Mouse (Mus musculus): ENCODE measurements around the gene Phip.
A peak's percentile ranks its signal among the peaks of the same experiment; 100 is the strongest.

The Phip gene

GRCm38 (mm10) chr9:82975342-82976215 is at the start of gene Phip:
Gene Phip (minus strand): TSS chr9:82975516.
- DNase-seq (ENCODE audit: low spot score in 2 of 2), result peak; percentile 93 to 94

DNA sequence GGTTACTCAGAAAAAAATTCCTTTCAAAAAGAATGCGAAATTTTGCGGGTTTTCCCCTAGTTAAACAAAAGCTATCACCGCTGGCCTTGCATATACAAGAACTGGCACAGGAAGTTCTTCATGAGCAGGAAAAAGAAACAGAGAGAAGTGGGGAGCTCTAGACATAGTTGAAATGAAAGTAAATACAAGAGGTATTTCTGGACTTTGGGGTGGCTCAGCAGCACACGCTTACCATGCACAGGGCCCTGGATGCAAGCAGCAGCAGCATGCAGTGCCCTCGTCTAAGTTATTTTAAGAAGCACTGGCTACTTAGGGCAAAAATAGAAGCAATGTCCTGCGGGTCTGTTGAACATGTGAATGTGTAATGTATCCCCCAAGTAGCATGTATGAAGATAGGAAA is 48.4 kb upstream of the Phip start:
- no peak for DNase-seq (ENCODE audit: low spot score in 2 of 2)

DNA sequence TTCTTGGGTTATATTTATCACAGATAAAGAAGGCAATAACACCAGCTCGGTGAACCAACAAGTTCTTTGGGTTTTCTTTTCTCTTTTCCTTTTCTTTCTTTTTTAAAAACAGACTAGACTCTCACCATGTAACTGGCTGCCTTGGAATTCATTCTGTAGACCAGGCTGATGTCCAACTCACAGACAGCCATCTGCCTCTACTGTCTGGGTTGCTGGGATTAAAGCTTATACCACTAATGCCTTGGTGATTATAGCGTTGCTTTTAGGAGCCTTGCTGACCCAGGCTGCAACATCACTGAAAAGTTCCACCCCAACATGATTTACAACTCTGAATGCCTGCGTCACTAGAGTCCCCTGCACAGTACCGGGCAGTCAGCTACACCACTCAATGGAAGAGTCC is 39.2 kb upstream of the Phip start:
- DNase-seq (ENCODE audit: low spot score in 2 of 2), result no peak

DNA sequence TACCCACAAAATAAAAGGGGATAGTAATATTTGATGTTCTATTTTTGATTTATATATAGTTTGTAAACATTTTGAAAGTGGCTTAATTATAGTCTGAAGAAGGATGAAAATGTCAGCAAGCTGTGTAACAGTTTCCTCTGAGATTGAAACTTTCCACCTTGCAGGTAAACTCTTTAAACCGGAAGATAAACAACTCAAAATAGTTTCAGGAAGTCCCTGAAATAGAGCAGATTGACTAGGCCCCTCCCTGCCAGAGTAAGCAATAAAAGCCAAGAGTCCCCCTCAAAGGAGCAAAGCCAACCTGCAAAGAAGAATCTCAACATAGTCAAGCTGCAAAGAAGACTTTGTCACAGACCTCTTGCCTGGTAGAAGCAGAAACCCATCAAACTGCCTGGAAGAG is 33.0 kb upstream of the Phip start:
- DNase-seq (ENCODE audit: low spot score in 2 of 2), result no peak

DNA sequence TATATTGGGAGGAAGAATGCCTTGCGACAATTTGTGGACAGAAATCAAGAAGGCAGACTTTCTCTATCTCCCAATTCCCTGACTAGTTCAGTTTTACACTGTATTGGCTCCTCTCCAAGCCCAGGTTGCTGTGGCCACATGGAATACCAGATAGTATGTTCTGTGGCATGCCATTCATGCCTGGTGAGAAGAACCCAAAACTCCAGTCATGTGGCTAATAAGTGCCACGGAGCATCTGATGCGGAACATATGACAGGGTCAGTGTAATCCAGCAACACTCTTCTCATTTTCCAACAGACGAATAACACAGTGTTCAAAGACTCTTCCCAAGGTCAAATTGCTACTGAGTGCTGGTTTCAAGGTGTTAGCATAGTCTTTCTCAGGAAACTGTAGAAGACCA is 26.0 kb upstream of the Phip start:
- no peak for DNase-seq (ENCODE audit: low spot score in 2 of 2)

DNA sequence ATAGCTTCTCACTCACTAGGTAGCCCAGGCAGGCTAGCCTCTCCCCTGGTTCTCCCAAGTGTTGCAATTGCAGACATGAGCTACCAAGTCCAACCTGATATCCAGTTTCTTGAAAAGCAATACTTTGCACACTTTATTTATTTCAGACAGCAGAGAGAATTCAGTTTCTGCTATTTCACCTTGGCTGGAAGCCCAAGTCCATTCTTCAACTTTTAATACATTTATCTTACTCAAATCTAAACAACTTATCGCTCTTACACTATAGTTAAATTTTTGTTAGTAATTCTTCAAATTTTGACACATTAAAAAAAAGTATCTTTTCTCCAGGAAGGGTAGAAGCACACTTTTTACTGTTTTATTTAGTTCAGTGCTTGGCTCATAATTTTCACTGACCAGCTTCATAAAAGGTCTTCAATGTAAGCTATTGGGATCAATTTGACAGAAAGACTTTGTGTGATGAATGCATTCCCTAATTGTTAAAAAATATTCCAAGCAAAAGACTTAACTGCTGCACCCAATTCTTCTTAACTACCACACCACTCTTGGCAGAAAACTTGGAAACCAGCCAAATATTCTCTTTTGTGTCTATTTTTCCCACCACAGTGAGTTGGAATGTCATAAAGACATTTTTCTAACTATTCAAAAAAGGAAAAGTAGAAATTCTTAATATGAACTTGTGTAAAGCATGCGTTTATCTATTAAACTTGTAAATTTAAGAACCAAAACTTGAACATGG is 22.6 kb upstream of the Phip start:
- DNase-seq (ENCODE audit: low spot score in 2 of 2), result no peak

GRCm38 (mm10) chr9:82976936-82977335 is 1.6 kb upstream of the Phip start:
- DNase-seq (ENCODE audit: low spot score in 2 of 2), result peak in 1 of 2 experiments; percentile 41

DNA sequence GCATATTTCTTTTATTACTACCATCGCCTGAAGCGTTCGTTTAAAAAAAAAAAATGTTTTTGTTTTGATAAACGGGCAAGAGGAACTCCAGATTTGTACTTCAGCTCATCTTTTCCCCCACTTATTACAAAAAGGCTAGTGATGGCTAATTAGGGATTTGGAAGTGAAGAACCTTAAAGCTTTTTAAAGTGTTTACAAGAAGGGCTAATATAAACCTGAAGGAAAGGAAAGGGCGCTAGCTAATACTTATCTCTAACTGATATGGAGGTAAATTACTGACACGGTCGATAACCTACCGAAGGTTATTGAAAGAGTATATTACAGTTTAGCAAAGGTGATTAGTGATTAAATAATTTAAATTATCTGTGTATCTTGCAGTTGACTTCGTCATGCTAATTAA is 903 bp upstream of the Phip start:
- no peak for DNase-seq (ENCODE audit: low spot score in 2 of 2)

- no peak for DNase-seq (ENCODE audit: low spot score in 2 of 2)
These were observed 364 bp downstream of the Phip start for GRCm38 (mm10) chr9:82974962-82975341.

GRCm38 (mm10) chr9:82974187-82974861 is 992 bp downstream of the Phip start:
- DNase-seq (ENCODE audit: low spot score in 2 of 2), result peak; percentile 81 to 90

DNA sequence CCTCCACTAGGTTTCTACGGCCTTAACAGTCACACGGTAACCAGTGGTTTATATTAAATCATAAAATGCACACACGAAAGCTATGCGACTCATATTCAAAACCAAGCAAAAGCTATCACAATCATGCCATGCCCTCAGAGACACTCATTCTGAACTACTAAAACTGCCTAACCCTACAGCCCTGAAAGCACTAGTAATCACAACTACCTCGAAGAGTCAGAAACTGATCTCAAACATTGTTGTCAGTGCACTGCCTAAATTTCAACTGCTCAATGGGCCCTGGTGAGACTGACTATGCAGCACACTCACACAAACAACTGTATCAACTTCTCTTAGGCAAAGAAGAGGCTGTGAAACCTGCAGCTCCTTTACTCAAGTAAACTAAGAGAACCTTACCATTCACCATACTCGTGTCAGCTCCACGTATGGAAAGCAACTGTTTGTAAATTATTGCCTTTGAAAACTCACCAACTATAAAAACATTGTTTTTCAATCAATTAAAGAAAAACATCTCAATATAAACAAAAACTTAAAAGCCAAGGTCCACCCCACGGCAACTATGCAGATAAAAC is 1.9 kb downstream of the Phip start:
- DNase-seq (ENCODE audit: low spot score in 2 of 2), result no peak

- DNase-seq (ENCODE audit: low spot score in 2 of 2), result no peak
These were observed 3.9 kb downstream of the Phip start for GRCm38 (mm10) chr9:82971433-82971832.

GRCm38 (mm10) chr9:82967076-82967621 is 8.2 kb downstream of the Phip start:
- no peak for DNase-seq (ENCODE audit: low spot score in 2 of 2)

DNA sequence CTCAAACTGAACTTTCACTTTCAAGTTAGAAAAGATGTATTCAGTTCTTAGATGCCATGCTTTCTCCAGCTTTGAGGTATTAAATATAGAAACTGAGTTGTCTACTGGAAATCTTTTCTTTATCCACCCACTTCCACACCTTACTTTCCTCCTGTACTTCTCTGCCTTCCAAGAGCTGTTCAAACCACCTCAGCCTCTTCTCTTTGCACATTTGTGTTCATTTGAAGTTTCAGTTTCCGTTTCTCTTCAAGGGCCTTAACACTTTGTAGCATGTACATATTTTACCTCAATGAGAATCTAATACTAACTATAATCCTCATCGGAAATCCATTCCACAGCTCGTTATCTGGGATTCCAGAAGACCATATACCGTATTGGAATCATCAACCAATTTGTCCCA is 11.3 kb downstream of the Phip start:
- no peak for DNase-seq (ENCODE audit: low spot score in 2 of 2)

- no peak for DNase-seq (ENCODE audit: low spot score in 2 of 2)
These were observed 14.0 kb downstream of the Phip start for GRCm38 (mm10) chr9:82961352-82961751.

DNA sequence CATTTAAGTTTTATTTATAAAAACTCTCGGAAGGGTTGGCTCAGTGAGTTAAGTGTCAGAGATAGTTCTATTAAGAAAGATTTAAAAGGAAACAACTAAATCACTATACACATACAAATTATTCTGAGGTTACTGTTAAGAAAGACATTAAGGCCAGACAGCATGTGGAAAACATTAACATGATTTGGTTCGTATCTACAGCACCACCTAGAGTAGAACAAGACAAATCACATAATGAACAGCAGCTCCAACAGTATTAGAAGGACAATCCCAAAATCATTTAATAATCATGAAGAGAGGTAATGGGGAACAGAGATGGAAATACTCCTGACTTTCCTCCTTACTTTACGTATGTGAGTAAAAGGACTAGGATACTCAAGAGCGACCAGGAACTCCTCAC is 20.0 kb downstream of the Phip start:
- no peak for DNase-seq (ENCODE audit: low spot score in 2 of 2)

GRCm38 (mm10) chr9:82952330-82952729 is 23.0 kb downstream of the Phip start:
- DNase-seq (ENCODE audit: low spot score in 2 of 2), result no peak

DNA sequence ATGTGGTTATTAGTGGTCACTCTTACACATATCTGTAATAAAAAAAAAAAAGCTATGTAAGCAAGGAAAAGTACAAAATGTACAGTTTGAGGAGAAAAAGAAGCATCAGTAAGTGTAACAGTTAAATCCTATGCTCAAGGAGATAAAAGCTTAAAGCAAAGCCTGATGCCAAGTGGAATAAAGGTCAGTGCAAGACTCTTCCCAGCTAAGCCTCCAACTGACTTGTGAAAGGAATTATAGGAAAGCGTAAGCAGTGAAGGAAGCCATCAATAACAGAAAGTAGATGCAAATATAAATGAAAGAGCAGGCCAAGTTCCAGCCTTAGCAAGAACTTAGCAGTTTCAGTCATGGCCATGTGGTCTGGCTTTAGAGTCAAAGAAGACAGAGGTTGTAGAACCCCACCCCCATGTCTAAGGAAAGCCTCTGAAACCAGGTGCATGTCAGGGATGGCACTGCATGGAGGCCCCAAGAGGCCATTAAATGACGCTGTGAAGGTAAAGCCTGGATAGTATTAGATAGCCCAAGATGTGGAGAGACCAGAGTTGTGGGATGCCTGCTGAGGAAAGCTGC is 23.8 kb downstream of the Phip start:
- no peak for DNase-seq (ENCODE audit: low spot score in 2 of 2)

DNA sequence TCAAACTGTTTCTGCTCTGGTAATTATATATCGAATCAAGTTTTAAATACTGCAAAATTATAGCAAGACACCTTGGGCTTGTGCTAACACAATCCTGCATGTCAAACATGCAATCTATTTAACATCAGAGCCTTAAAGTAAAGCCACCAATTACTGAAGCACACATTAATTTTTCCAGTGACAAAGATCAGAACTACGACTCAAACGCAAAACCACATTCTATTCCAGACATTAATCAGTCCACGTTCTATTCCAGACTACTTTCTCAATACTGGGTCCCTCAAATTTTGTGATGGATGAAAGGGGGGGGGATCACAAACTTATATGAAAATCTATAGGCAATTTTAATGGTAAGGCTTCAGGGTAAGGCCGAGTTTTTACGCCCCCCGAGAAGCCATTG is 68.1 kb downstream of the Phip start:
- no peak for DNase-seq (ENCODE audit: low spot score in 2 of 2)

DNA sequence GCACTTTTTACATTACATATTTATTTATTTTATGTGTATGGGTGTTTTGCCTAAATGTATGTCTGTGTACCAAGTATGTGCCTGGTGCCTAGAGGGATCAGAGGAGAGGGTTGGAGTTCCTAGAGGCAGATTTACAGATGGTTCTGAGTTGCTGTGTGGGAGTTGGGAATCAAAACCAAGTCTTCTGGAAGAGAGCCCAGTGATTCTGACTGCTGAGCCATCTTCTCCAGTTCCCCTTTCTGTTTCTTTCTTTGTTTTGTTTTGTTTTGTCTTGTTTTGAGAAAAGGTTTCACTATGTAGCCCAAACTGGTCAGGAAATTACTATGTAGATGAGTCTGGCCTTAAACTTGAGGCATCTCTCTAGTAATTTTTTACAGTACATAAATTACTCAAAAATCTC is 86.7 kb downstream of the Phip start:
- peak in 1 of 2 experiments; percentile 52 for DNase-seq (ENCODE audit: low spot score in 2 of 2)

DNA sequence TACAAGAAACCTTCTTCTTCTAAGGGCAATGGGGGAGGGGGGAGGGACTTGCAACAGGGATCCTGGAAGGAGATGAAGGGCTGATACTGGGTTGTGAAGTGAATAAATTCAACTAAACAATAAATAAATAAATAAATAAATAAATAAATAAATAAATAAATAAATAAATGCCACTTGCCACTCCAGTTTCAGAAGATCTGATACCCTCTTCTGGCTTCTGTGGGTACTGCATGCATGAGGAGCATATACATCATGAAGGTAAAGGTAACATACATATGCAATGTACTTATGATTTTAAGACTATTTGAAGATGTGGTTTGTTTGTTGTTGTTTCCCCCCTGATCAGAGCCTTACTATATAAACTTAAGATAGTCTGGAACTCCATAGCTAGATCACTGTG is 91.1 kb downstream of the Phip start:
- DNase-seq (ENCODE audit: low spot score in 2 of 2), result no peak

GRCm38 (mm10) chr9:82877078-82877477 is 98.2 kb downstream of the Phip start:
- DNase-seq (ENCODE audit: low spot score in 2 of 2), result no peak
